Mouse (Mus musculus) stomach, postnatal 0 days (tissue): Measurements from ENCODE around the gene Rras2.

Experiments
- CTCF ChIP-seq: IDR thresholded peaks from 2 replicates; pipeline ENCODE4 v1.5.1; 2016; ENCODE audit warnings: antibody characterized with exemption, low read depth, mild to moderate bottlenecking, moderate library complexity
- EP300 ChIP-seq: optimal IDR thresholded peaks from 2 replicates; pipeline ENCODE3; 2016; ENCODE audit warnings: antibody characterized with exemption

GRCm38 (mm10) chr7:114020057-114020703 is 97.4 kb downstream of the Rras2 start:
- TF ChIP-seq CTCF (no peak), EP300 (no peak)
